Mouse (Mus musculus): Measurements from ENCODE around the gene Ppp2r5c. TPM values are rescaled to one million over a fixed set of nuclear protein-coding genes. Genes with fewer than 3 reads are reported as not detected.
A peak's percentile ranks its signal among the peaks of the same experiment; 100 is the strongest.

Gene Ppp2r5c
- total and polyA plus RNA-seq, 3 experiments, result 14.8 to 118 (median 112) TPM

GRCm38 (mm10) chr12:110488031-110488430, 41.1 kb downstream of the Ppp2r5c start:
- peak; percentile 70 for DNase-seq

- no peak for DNase-seq
These were observed 43.2 kb downstream of the Ppp2r5c start for GRCm38 (mm10) chr12:110489946-110490701.

- DNase-seq, result no peak
These were observed 45.5 kb downstream of the Ppp2r5c start for GRCm38 (mm10) chr12:110492436-110492835.

GRCm38 (mm10) chr12:110493597-110494369, 46.9 kb downstream of the Ppp2r5c start:
- no peak for DNase-seq

- no peak for DNase-seq
These were observed 47.9 kb downstream of the Ppp2r5c start for GRCm38 (mm10) chr12:110494846-110495245.

- DNase-seq, result no peak
These were observed 48.3 kb downstream of the Ppp2r5c start for GRCm38 (mm10) chr12:110495260-110495659.

GRCm38 (mm10) chr12:110496016-110496415, 49.1 kb downstream of the Ppp2r5c start:
- no peak for DNase-seq

- no peak for DNase-seq
These were observed 50.1 kb downstream of the Ppp2r5c start for GRCm38 (mm10) chr12:110497013-110497412.

GRCm38 (mm10) chr12:110497485-110497884, 50.6 kb downstream of the Ppp2r5c start:
- DNase-seq, result peak; percentile 86

- DNase-seq, result peak; percentile 44
These were observed 51.6 kb downstream of the Ppp2r5c start for GRCm38 (mm10) chr12:110498283-110499224.

GRCm38 (mm10) chr12:110499225-110499992, 52.5 kb downstream of the Ppp2r5c start:
- DNase-seq, result no peak

- no peak for DNase-seq
These were observed 53.2 kb downstream of the Ppp2r5c start for GRCm38 (mm10) chr12:110500095-110500494.

GRCm38 (mm10) chr12:110503406-110504144, 56.7 kb downstream of the Ppp2r5c start:
- no peak for DNase-seq

- no peak for DNase-seq
These were observed 57.2 kb downstream of the Ppp2r5c start for GRCm38 (mm10) chr12:110504145-110504490.

- no peak for DNase-seq
These were observed 57.9 kb downstream of the Ppp2r5c start for GRCm38 (mm10) chr12:110504793-110505192.

GRCm38 (mm10) chr12:110506046-110506445, 59.1 kb downstream of the Ppp2r5c start:
- no peak for DNase-seq

- DNase-seq, result no peak
These were observed 60.9 kb downstream of the Ppp2r5c start for GRCm38 (mm10) chr12:110507714-110508297.

- DNase-seq, result no peak
These were observed 61.8 kb downstream of the Ppp2r5c start for GRCm38 (mm10) chr12:110508680-110509079.

GRCm38 (mm10) chr12:110510171-110510871, 63.4 kb downstream of the Ppp2r5c start:
- DNase-seq, result peak; percentile 79

- no peak for DNase-seq
These were observed 64.3 kb downstream of the Ppp2r5c start for GRCm38 (mm10) chr12:110511201-110511600.

All from adrenal gland, adult 2 months (tissue).